Mouse (Mus musculus): Measurements from ENCODE around the gene Tgfb3.

DNA sequence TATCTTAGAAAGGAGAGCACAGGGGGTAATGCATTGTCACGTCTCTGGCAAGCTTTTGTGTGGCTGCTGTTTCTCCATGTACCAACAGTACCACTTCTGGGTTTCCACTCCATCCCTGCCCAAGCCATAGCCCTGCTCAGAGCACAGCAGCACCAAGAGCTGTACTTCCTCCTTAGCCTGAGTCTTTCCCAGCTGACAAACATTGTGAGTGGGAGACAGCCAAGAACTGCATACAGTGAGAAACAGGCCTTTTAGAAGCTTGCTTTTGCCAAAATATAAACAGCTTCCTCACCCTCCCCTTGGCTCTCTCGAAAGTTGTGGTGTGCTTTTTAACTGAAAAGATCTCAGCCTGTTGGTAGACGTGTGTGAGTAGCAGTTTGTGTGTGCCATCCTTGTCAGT, 71.5 kb downstream of the Tgfb3 start:
- no peak for TF ChIP-seq HCFC1 (IDR thresholded peaks at IDR 0.05; ENCODE audit: borderline replicate concordance, insufficient read depth, low read length)
- TF ChIP-seq MAFK (IDR thresholded peaks at IDR 0.05; ENCODE audit: insufficient read depth, low read depth, low read length) = no peak
- no peak for TF ChIP-seq ZNF384 (IDR thresholded peaks at IDR 0.05; ENCODE audit: low read depth, low read length)
